Mouse (Mus musculus) neural tube, embryonic 14.5 days (tissue): ENCODE results near the gene Desi2. TPM values are rescaled to one million over a fixed set of nuclear protein-coding genes. Genes with fewer than 3 reads are reported as not detected.
A peak's percentile ranks its signal among the peaks of the same experiment; 100 is the strongest.
"Not testable (repeated sequence)": the region's sequence is repeated elsewhere in the genome, so short reads cannot be mapped to it uniquely, and the experiment has no call there.

Experiments used
- ATAC-seq: fragments of 200-750 bp; cut with Nextera tagmentation; 2 replicates; pipeline ENCODE4 v1.8.0; 2017; ENCODE audit warnings: low read depth, mild to moderate bottlenecking, moderate TSS enrichment, moderate library complexity
- H3K27ac ChIP-seq: fragments of 300-500 bp; sonication (generic); 2 replicates; pipeline ENCODE4 v1.5.1; 2014; ENCODE audit warnings: low read depth, mild to moderate bottlenecking, control low read depth, low read length, moderate library complexity, mixed read lengths
- H3K27me3 ChIP-seq: fragments of 300-500 bp; sonication (generic); 2 replicates; pipeline ENCODE4 v1.6.1; 2014; ENCODE audit warnings: low read length; ENCODE audit not compliant: control insufficient read depth, insufficient read depth
- H3K36me3 ChIP-seq: fragments of 300-500 bp; sonication (generic); 2 replicates; pipeline ENCODE4 v1.6.1; 2014; ENCODE audit warnings: low read length, mixed read lengths; ENCODE audit not compliant: control insufficient read depth, insufficient read depth
- H3K4me1 ChIP-seq: fragments of 300-500 bp; sonication (generic); 2 replicates; pipeline ENCODE4 v1.6.1; 2014; ENCODE audit warnings: low read length; ENCODE audit not compliant: control insufficient read depth, insufficient read depth
- H3K4me2 ChIP-seq: fragments of 300-500 bp; sonication (generic); 2 replicates; pipeline ENCODE4 v1.6.1; 2014; ENCODE audit warnings: mild to moderate bottlenecking, low read depth, low read length, control low read depth
- H3K4me3 ChIP-seq: fragments of 300-500 bp; sonication (generic); 2 replicates; pipeline ENCODE4 v1.5.1; 2014; ENCODE audit warnings: low read depth, low read length, control low read depth, mixed read lengths
- H3K9ac ChIP-seq: fragments of 300-500 bp; sonication (generic); replicated peaks from 2 replicates; pipeline ENCODE4 v1.6.1; 2014; ENCODE audit warnings: low read depth, mild to moderate bottlenecking, control low read depth, low read length, mixed read lengths
- H3K9me3 ChIP-seq: fragments of 300-500 bp; sonication (generic); 2 replicates; pipeline ENCODE4 v1.6.1; 2016; ENCODE audit warnings: low read length; ENCODE audit not compliant: control insufficient read depth
- WGBS: fragments of 180-500 bp; shearing (Covaris S2); extraction: QIAGEN DNeasy Blood & Tissue Kit; methylation state at CpG from one replicate; pipeline ENCODE4 v1.1.7; 2014; 5-methylcytosine and 5-hydroxymethylcytosine counted together
- polyA plus RNA-seq: library from polyadenylated mRNA; unstranded; fragments of >200 nt; fragmentation: Nextera tagmentation; extraction: Ambion mirVana; gene quantifications from 2 replicates; pipeline ENCODE4 v1.2.1, GENCODE M21; 2014

Gene Desi2
- polyA plus RNA-seq, 1 experiment from 2014 or later: 22.3 TPM

GRCm38 (mm10) chr1:178283314-178283713, 96.1 kb downstream of the Desi2 start:
- not testable (repeated sequence) for ATAC-seq

GRCm38 (mm10) chr1:178283946-178284720, 96.9 kb downstream of the Desi2 start:
- 57% methylated on average over 2 of the region's 2 CpGs for WGBS
- H3K9ac ChIP-seq: no peak overlapping the region
- H3K4me2 ChIP-seq: no peak overlapping the region
- no peaks in the 10 kb centered on the region for H3K36me3 ChIP-seq
- no peaks in the 10 kb centered on the region for H3K4me1 ChIP-seq
- no peak overlapping the region for H3K4me3 ChIP-seq
- no peak for ATAC-seq
- H3K27me3 ChIP-seq: no peaks in the 10 kb centered on the region
- H3K9me3 ChIP-seq: no peaks in the 10 kb centered on the region
- H3K27ac ChIP-seq: no peak overlapping the region

More at GRCm38 (mm10) chr1:178283314-178283713, 96.1 kb downstream of the Desi2 start:
- H3K4me3 ChIP-seq, H3K9me3 ChIP-seq, H3K4me1 ChIP-seq, H3K9ac ChIP-seq, H3K36me3 ChIP-seq, H3K27me3 ChIP-seq, H3K27ac ChIP-seq, H3K4me2 ChIP-seq: not testable (repeated sequence)
- 87% methylated on average over 3 of the region's 3 CpGs for WGBS

- Histone ChIP-seq H3K9ac (no peak overlapping the region), H3K27me3 (no peaks in the 10 kb centered on the region), H3K36me3 (no peaks in the 10 kb centered on the region), H3K4me1 (no peaks in the 10 kb centered on the region), H3K27ac (no peak overlapping the region), H3K4me3 (no peak overlapping the region), H3K9me3 (no peaks in the 10 kb centered on the region), H3K4me2 (no peak overlapping the region)
- ATAC-seq: no peak
- 75% methylated on average over 8 of the region's 8 CpGs for WGBS
These were observed 100.5 kb downstream of the Desi2 start for GRCm38 (mm10) chr1:178287601-178288176.

- no peak overlapping the region for H3K27ac ChIP-seq
- no peak overlapping the region for H3K4me3 ChIP-seq
- no peaks in the 10 kb centered on the region for H3K27me3 ChIP-seq
- ATAC-seq: no peak
- H3K4me2 ChIP-seq: no peak overlapping the region
- no peaks in the 10 kb centered on the region for H3K36me3 ChIP-seq
- 88% methylated on average over 3 of the region's 3 CpGs for WGBS
- H3K9me3 ChIP-seq: no peaks in the 10 kb centered on the region
- H3K9ac ChIP-seq: no peak overlapping the region
- no peaks in the 10 kb centered on the region for H3K4me1 ChIP-seq
These were observed 104.5 kb downstream of the Desi2 start for GRCm38 (mm10) chr1:178291716-178292115.

GRCm38 (mm10) chr1:178294051-178294450, 106.8 kb downstream of the Desi2 start:
- WGBS: 98% methylated on average over 1 of the region's 1 CpGs
- Histone ChIP-seq H3K9ac (no peak overlapping the region), H3K4me2 (no peak overlapping the region), H3K27me3 (no peaks in the 10 kb centered on the region), H3K4me3 (no peak overlapping the region), H3K9me3 (no peaks in the 10 kb centered on the region), H3K36me3 (no peaks in the 10 kb centered on the region), H3K27ac (no peak overlapping the region), H3K4me1 (no peaks in the 10 kb centered on the region)
- no peak for ATAC-seq

- not testable (repeated sequence) for ATAC-seq
These were observed 114.0 kb downstream of the Desi2 start for GRCm38 (mm10) chr1:178301261-178301660.

GRCm38 (mm10) chr1:178303425-178303824, 116.2 kb downstream of the Desi2 start:
- H3K4me1 ChIP-seq: no peaks in the 10 kb centered on the region
- peak; percentile 51 for ATAC-seq
- no peak overlapping the region for H3K27ac ChIP-seq
- no peaks in the 10 kb centered on the region for H3K27me3 ChIP-seq
- no peaks in the 10 kb centered on the region for H3K36me3 ChIP-seq
- H3K9ac ChIP-seq: no peak overlapping the region
- H3K9me3 ChIP-seq: no peaks in the 10 kb centered on the region
- no peak overlapping the region for H3K4me3 ChIP-seq
- 28% methylated on average over 3 of the region's 3 CpGs for WGBS
- no peak overlapping the region for H3K4me2 ChIP-seq

More at GRCm38 (mm10) chr1:178301261-178301660, 114.0 kb downstream of the Desi2 start:
- not testable (repeated sequence) for H3K27ac ChIP-seq, H3K4me3 ChIP-seq, H3K4me1 ChIP-seq, H3K9me3 ChIP-seq, H3K9ac ChIP-seq, H3K27me3 ChIP-seq, H3K4me2 ChIP-seq, H3K36me3 ChIP-seq
- WGBS: 95% methylated on average over 2 of the region's 2 CpGs

Other genes with a start within 250 kb of the Desi2 start
- 0.44 and 0.59 TPM in 2 replicates for gene Catspere2, start 204.0 kb upstream of the Desi2 start, polyA plus RNA-seq
- gene Cox20, start 131.7 kb downstream of the Desi2 start, polyA plus RNA-seq: 105 and 107 TPM in 2 replicates
- 267 and 325 TPM in 2 replicates for gene Hnrnpu, start 150.4 kb downstream of the Desi2 start, polyA plus RNA-seq
- 7.4 and 10.6 TPM in 2 replicates for gene Efcab2, start 218.7 kb downstream of the Desi2 start, polyA plus RNA-seq